Comparison of ENCODE assay signal across 22 mouse cellular contexts in genomic region chr1:118988331-118988730, GRCm38 (mm10).
DNase-seq lines count a peak whose midpoint lies in the region.
"Had no signal": no experiment of that assay in that cellular context is flagged by ENCODE, and none has a peak within 500 bp of the region (broad histone marks: within the 10 kb centered on the region; RNA-seq: fewer than 3 reads in every experiment).

No protein-coding gene starts in this region.

- peak; percentile 25 to 29 for DNase-seq in heart, postnatal 14 days
- no peak for DNase-seq in heart, adult 9 months (ENCODE audit: low spot score in 2 of 2)
- peak; percentile 18 for DNase-seq in left cerebral cortex, postnatal 4 days
- no peak for DNase-seq in left cerebral cortex, postnatal 14 days (ENCODE audit: low spot score in 2 of 2)
- DNase-seq in ovary, adult 18-20 months (ENCODE audit: low spot score): peak; percentile 43
- DNase-seq in ovary, postnatal 14 days (ENCODE audit: low spot score): no peak
- DNase-seq in testis, postnatal 10 days (ENCODE audit: low spot score): peak; percentile 68
- DNase-seq in adrenal gland, adult (ENCODE audit: inconsistent age in 2 of 2, low spot score in 1 of 2): no peak
- DNase-seq: adrenal gland, postnatal 14 days; cerebellum, adult 11 months; cerebellum, adult 9-10 months; embryo, embryonic 11 days; gastrocnemius, postnatal 25 days; heart, adult 18-20 months; kidney, adult 18-20 months; layer of hippocampus, adult 9-11 months; midbrain, embryonic 14.5 days; retina, postnatal 1 day; right cerebral cortex, postnatal 25 days; spleen, adult 18-20 months; thymus, adult 2 months; thymus, postnatal 36 days had no signal

- intact Hi-C loops in heart, postnatal 14 days (cut with DNase I): no loop called here
- intact Hi-C loops in left cerebral cortex, postnatal 4 days (cut with DNase I): no loop called here
- intact Hi-C loops in left cerebral cortex, postnatal 14 days (cut with DNase I): no loop called here

Comparison
In these comparisons a context has a peak if more than half of its experiments do, and no peak if none do; other contexts are left out.
1. DNase-seq: peak in heart, postnatal 14 days (2 of 2), left cerebral cortex, postnatal 4 days (single experiment), ovary, adult 18-20 months (single experiment) and testis, postnatal 10 days (single experiment); none in heart, adult 9 months (0 of 2), left cerebral cortex, postnatal 14 days (0 of 2), ovary, postnatal 14 days (single experiment) and adrenal gland, adult (0 of 2).